Mouse (Mus musculus): Measurements from ENCODE around the gene Fbxo2. TPM values are rescaled to one million over a fixed set of nuclear protein-coding genes. Genes with fewer than 3 reads are reported as not detected.

Gene Fbxo2
- total and polyA plus RNA-seq, 3 experiments, result 0.30 to 5.9 TPM; not detected in 1

DNA sequence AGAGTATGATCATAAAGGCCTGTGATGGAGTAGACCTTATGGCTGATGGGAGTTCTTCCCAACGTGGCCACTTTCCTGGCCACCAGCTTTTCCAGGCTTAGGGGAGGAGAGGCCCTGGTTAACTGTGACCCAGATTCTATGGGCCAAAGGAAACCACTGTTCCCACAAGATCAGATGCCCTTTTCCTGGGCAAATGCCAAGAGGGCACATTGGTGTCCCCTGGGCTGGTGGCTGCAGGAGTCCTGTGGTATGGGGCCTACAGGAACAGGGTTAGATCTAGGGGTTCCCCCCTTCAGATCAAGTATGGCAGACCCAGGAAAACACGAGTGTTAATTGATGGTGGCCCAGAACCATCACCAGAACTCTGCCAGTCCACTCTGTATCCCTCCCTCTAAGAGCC, 12.7 kb upstream of the Fbxo2 start:
- dilution Hi-C loops (cut with MboI; ENCODE audit: extremely low pct_ligation_motif_present, extremely low pct_unique_long_range_greater_than_20kb, low sequenced_read_pairs) (no loop called here), in situ Hi-C loops (cut with MboI; ENCODE audit: low pct_ligation_motif_present, low pct_unique_long_range_greater_than_20kb, low sequenced_read_pairs) (no loop called here)
- no peak for DNase-seq (ENCODE audit: extremely low read depth)
- Histone ChIP-seq H3K9ac (ENCODE audit: insufficient read depth, low read depth) (no peak overlapping the region), H3K36me3 (replicated peaks in 1 of 2; ENCODE audit: control insufficient read depth in 1 of 2, insufficient read depth in 1 of 2, low read length in 1 of 2) (peaks cover 34 to 68% of the 10 kb centered on the region in 2 experiments), H3K4me2 (ENCODE audit: insufficient read depth, low read depth, poor library complexity, severe bottlenecking) (no peak overlapping the region), H3K4me1 (ENCODE audit: control insufficient read depth in 1 of 2, insufficient read depth in 2 of 2) (peaks cover 0 to 5% of the 10 kb centered on the region in 2 experiments; a peak in 2 of 4 replicates), H3K4me3 (replicated peaks in 1 of 3; ENCODE audit: low read depth in 2 of 3, low read length in 2 of 3, poor library complexity in 1 of 3) (no peak overlapping the region), H3K79me2 (replicated peaks; ENCODE audit: control insufficient read depth, extremely low read depth, insufficient read depth, poor library complexity, severe bottlenecking) (no peaks in the 10 kb centered on the region), H3K9me3 (replicated peaks; ENCODE audit: low read length) (no peaks in the 10 kb centered on the region), H3K27ac (ENCODE audit: insufficient read depth, low read depth) (no peak overlapping the region), H3K27me3 (replicated peaks) (no peaks in the 10 kb centered on the region)
- TF ChIP-seq CTCF (conservative IDR thresholded peaks at IDR 0.05 in 1 of 2, IDR thresholded peaks at IDR 0.05 in 1 of 2; ENCODE audit: low read depth in 2 of 2, low read length in 2 of 2) (no peak), UBTF (IDR thresholded peaks at IDR 0.05; ENCODE audit: low read depth, low read length) (no peak), ETS1 (conservative IDR thresholded peaks at IDR 0.05; ENCODE audit: low read depth, low read length) (no peak), ZMIZ1 (IDR thresholded peaks at IDR 0.05; ENCODE audit: low read depth, low read length) (no peak), MAZ (IDR thresholded peaks at IDR 0.05; ENCODE audit: low read depth, low read length) (no peak), ELF1 (IDR thresholded peaks at IDR 0.05; ENCODE audit: low read depth, low read length) (no peak), MXI1 (IDR thresholded peaks at IDR 0.05; ENCODE audit: low read depth, low read length) (no peak), JUN (IDR thresholded peaks at IDR 0.05; ENCODE audit: insufficient read depth, low read depth, low read length) (no peak), GABPA (IDR thresholded peaks at IDR 0.05; ENCODE audit: insufficient replicate concordance, low read depth, low read length) (no peak), JUND (conservative IDR thresholded peaks at IDR 0.05; ENCODE audit: low read depth, low read length) (no peak), ZNF384 (IDR thresholded peaks at IDR 0.05; ENCODE audit: low read depth, low read length) (no peak), IRF4 (IDR thresholded peaks at IDR 0.05; ENCODE audit: low read depth, low read length) (no peak), SIN3A (IDR thresholded peaks at IDR 0.05; ENCODE audit: low read length) (no peak), TCF12 (IDR thresholded peaks at IDR 0.05; ENCODE audit: low read depth, low read length) (no peak), MYC (IDR thresholded peaks at IDR 0.05; ENCODE audit: low read depth, low read length) (no peak), POLR2AphosphoS2 (IDR thresholded peaks at IDR 0.05; ENCODE audit: low read depth, low read length) (no peak), RCOR1 (conservative IDR thresholded peaks at IDR 0.05; ENCODE audit: low read depth, low read length) (no peak), EP300 (IDR thresholded peaks at IDR 0.05; ENCODE audit: low read length) (no peak), MEF2A (IDR thresholded peaks at IDR 0.05; ENCODE audit: borderline replicate concordance, low read depth, low read length) (no peak)

DNA sequence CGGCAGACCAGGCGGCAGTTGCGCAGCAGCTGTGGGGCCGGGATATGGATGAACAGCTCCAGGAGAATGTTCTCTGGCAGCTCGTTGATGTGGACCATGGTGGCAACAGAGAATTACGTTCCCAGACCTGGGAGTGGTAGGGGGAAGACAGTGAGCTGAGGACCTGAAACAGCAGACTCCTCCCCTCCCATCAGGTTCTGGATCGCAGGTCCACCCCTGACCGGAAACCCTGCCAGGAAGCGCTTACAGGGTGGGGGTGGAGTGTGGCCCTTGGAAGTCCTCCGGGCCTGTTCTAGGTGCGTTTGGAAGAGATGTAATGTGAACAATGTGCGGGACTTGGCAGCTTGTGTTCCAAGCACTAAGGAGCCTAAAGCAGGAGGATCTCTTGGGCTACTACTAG, 10.9 kb upstream of the Fbxo2 start:
- no peak for DNase-seq (ENCODE audit: extremely low read depth)
- Histone ChIP-seq H3K4me3 (replicated peaks in 1 of 3; ENCODE audit: low read depth in 2 of 3, low read length in 2 of 3, poor library complexity in 1 of 3) (no peak overlapping the region), H3K9me3 (replicated peaks; ENCODE audit: low read length) (no peaks in the 10 kb centered on the region), H3K9ac (ENCODE audit: insufficient read depth, low read depth) (no peak overlapping the region), H3K27ac (ENCODE audit: insufficient read depth, low read depth) (no peak overlapping the region), H3K4me1 (ENCODE audit: control insufficient read depth in 1 of 2, insufficient read depth in 2 of 2) (peaks cover 0 to 5% of the 10 kb centered on the region in 2 experiments; a peak in 2 of 4 replicates), H3K36me3 (replicated peaks in 1 of 2; ENCODE audit: control insufficient read depth in 1 of 2, insufficient read depth in 1 of 2, low read length in 1 of 2) (peaks cover 32 to 58% of the 10 kb centered on the region in 2 experiments), H3K79me2 (replicated peaks; ENCODE audit: control insufficient read depth, extremely low read depth, insufficient read depth, poor library complexity, severe bottlenecking) (no peaks in the 10 kb centered on the region), H3K27me3 (replicated peaks) (no peaks in the 10 kb centered on the region), H3K4me2 (ENCODE audit: insufficient read depth, low read depth, poor library complexity, severe bottlenecking) (no peak overlapping the region)
- dilution Hi-C loops (cut with MboI; ENCODE audit: extremely low pct_ligation_motif_present, extremely low pct_unique_long_range_greater_than_20kb, low sequenced_read_pairs) (no loop called here), in situ Hi-C loops (cut with MboI; ENCODE audit: low pct_ligation_motif_present, low pct_unique_long_range_greater_than_20kb, low sequenced_read_pairs) (no loop called here)
- no peak for TF ChIP-seq PAX5 (IDR thresholded peaks at IDR 0.05; ENCODE audit: low read length)
- TF ChIP-seq SMC3 (IDR thresholded peaks at IDR 0.05; ENCODE audit: low read depth, low read length), result no peak
- no peak for TF ChIP-seq UBTF (IDR thresholded peaks at IDR 0.05; ENCODE audit: low read depth, low read length)
- no peak for TF ChIP-seq IRF4 (IDR thresholded peaks at IDR 0.05; ENCODE audit: low read depth, low read length)
- no peak for TF ChIP-seq MAFK (IDR thresholded peaks at IDR 0.05; ENCODE audit: insufficient replicate concordance, low read length)
- TF ChIP-seq BHLHE40 (IDR thresholded peaks at IDR 0.05; ENCODE audit: low read depth, low read length), result no peak
